Mouse (Mus musculus) adrenal gland, postnatal 36 days (tissue): Measurements from ENCODE around the gene Cd80. TPM values are rescaled to one million over a fixed set of nuclear protein-coding genes. Genes with fewer than 3 reads are reported as not detected.
"Not testable (repeated sequence)": the region's sequence is repeated elsewhere in the genome, so short reads cannot be mapped to it uniquely, and the experiment has no call there.

Experiments
- DNase-seq, 2 experiments: peaks; one replicate each; pipeline ENCODE4 v3.0.0; 2021; ENCODE audit warnings: mixed read lengths in 1 of 2
- long read RNA-seq, 2 experiments: library from polyadenylated mRNA; stranded (forward); transcript quantifications; one replicate each; pipeline ENCODE4 v2.0.0; 2021; ENCODE audit warnings: borderline sequencing depth in 2 of 2
- total RNA-seq, 2 experiments: library from RNA; stranded (reverse); gene quantifications; 2 replicates each; pipeline ENCODE4 v1.2.3; 2021

Gene Cd80
- total RNA-seq: under 1 TPM; 0.53 to 0.79 TPM
- long read RNA-seq, experiment 1: 0 reads
- long read RNA-seq, experiment 2: 0 reads

GRCm38 (mm10) chr16:38455511-38456418 lies at the start of gene Cd80:
Cd80 (plus strand) TSS chr16:38455561.
- no peak for DNase-seq

- DNase-seq: no peak
Measured at GRCm38 (mm10) chr16:38406293-38406692, 49.1 kb upstream of the Cd80 start.

- no peak for DNase-seq
Measured at GRCm38 (mm10) chr16:38406708-38407107, 48.7 kb upstream of the Cd80 start.

- no peak for DNase-seq
Measured at GRCm38 (mm10) chr16:38407584-38407983, 47.8 kb upstream of the Cd80 start.

GRCm38 (mm10) chr16:38408416-38408815 lies 46.9 kb upstream of the Cd80 start:
- DNase-seq: no peak

- DNase-seq: no peak
Measured at GRCm38 (mm10) chr16:38414953-38415352, 40.4 kb upstream of the Cd80 start.

GRCm38 (mm10) chr16:38425374-38425773 lies 30.0 kb upstream of the Cd80 start:
- no peak for DNase-seq

- no peak for DNase-seq
Measured at GRCm38 (mm10) chr16:38425799-38426198, 29.6 kb upstream of the Cd80 start.

- peak; percentile 37 for DNase-seq
Measured at GRCm38 (mm10) chr16:38431446-38432185, 23.7 kb upstream of the Cd80 start.

- peak in 1 of 2 experiments; percentile 38 for DNase-seq
Measured at GRCm38 (mm10) chr16:38432498-38433425, 22.6 kb upstream of the Cd80 start, which contains the start of gene Pla1a. Pla1a (minus strand) TSS chr16:38433145.

- DNase-seq: no peak
Measured at GRCm38 (mm10) chr16:38433514-38433913, 21.8 kb upstream of the Cd80 start.

GRCm38 (mm10) chr16:38434295-38434795 lies 21.0 kb upstream of the Cd80 start:
- peak; percentile 33 to 50 for DNase-seq

GRCm38 (mm10) chr16:38439190-38439589 lies 16.2 kb upstream of the Cd80 start:
- no peak for DNase-seq

GRCm38 (mm10) chr16:38440403-38440802 lies 15.0 kb upstream of the Cd80 start:
- DNase-seq: no peak

- no peak for DNase-seq
Measured at GRCm38 (mm10) chr16:38441611-38442010, 13.8 kb upstream of the Cd80 start.

GRCm38 (mm10) chr16:38442216-38442615 lies 13.1 kb upstream of the Cd80 start:
- DNase-seq: no peak

GRCm38 (mm10) chr16:38443721-38444464 lies 11.5 kb upstream of the Cd80 start:
- no peak for DNase-seq

- no peak for DNase-seq
Measured at GRCm38 (mm10) chr16:38445046-38445445, 10.3 kb upstream of the Cd80 start.

GRCm38 (mm10) chr16:38445576-38445975 lies 9.8 kb upstream of the Cd80 start:
- no peak for DNase-seq

- DNase-seq: not testable (repeated sequence)
Measured at GRCm38 (mm10) chr16:38446141-38446540, 9.2 kb upstream of the Cd80 start.

- DNase-seq: no peak
Measured at GRCm38 (mm10) chr16:38447366-38447765, 8.0 kb upstream of the Cd80 start.
